Mouse (Mus musculus): Measurements from ENCODE around the gene Map6. TPM values are rescaled to one million over a fixed set of nuclear protein-coding genes. Genes with fewer than 3 reads are reported as not detected.

Gene Map6
- polyA plus RNA-seq, 1 experiment from 2014 or later = 4.9 TPM

GRCm38 (mm10) chr7:99343577-99343976, 76.3 kb downstream of the Map6 start:
- H3K27ac ChIP-seq (ENCODE audit: low read length) = no peak overlapping the region
- H3K4me2 ChIP-seq (replicated peaks; ENCODE audit: low read depth, low read length) = no peak overlapping the region
- no peaks in the 10 kb centered on the region for H3K27me3 ChIP-seq (ENCODE audit: control insufficient read depth, insufficient read depth, low read length)
- H3K4me3 ChIP-seq (ENCODE audit: low read depth, low read length) = no peak overlapping the region
- peaks cover 60% of the 10 kb centered on the region for H3K36me3 ChIP-seq (ENCODE audit: control insufficient read depth, insufficient read depth, low read length)
- H3K4me1 ChIP-seq (ENCODE audit: control insufficient read depth, insufficient read depth, low read length) = peaks cover under 1% of the 10 kb centered on the region; the same call in 1 of the 2 replicates
- WGBS = 81% methylated on average over 4 of the region's 4 CpGs
- no peak; the same call in 1 of the 2 replicates for ATAC-seq (ENCODE audit: insufficient number of reproducible peaks, insufficient read depth, low FRiP score, low read depth)
- no peaks in the 10 kb centered on the region for H3K9me3 ChIP-seq (ENCODE audit: control insufficient read depth, low read depth, low read length)
- H3K9ac ChIP-seq (replicated peaks; ENCODE audit: low read depth, low read length) = no peak overlapping the region

GRCm38 (mm10) chr7:99347268-99347667, 80.0 kb downstream of the Map6 start:
- H3K4me3 ChIP-seq (ENCODE audit: low read depth, low read length) = no peak overlapping the region
- H3K9ac ChIP-seq (replicated peaks; ENCODE audit: low read depth, low read length) = no peak overlapping the region
- H3K36me3 ChIP-seq (ENCODE audit: control insufficient read depth, insufficient read depth, low read length) = peaks cover 73% of the 10 kb centered on the region
- no peak overlapping the region for H3K4me2 ChIP-seq (replicated peaks; ENCODE audit: low read depth, low read length)
- no peak overlapping the region for H3K27ac ChIP-seq (ENCODE audit: low read length)
- 93% methylated on average over 10 of the region's 10 CpGs for WGBS
- H3K9me3 ChIP-seq (ENCODE audit: control insufficient read depth, low read depth, low read length) = no peaks in the 10 kb centered on the region
- no peaks in the 10 kb centered on the region for H3K27me3 ChIP-seq (ENCODE audit: control insufficient read depth, insufficient read depth, low read length)
- ATAC-seq (ENCODE audit: insufficient number of reproducible peaks, insufficient read depth, low FRiP score, low read depth) = no peak
- H3K4me1 ChIP-seq (ENCODE audit: control insufficient read depth, insufficient read depth, low read length) = peaks cover 27% of the 10 kb centered on the region

GRCm38 (mm10) chr7:99348883-99349282, 81.6 kb downstream of the Map6 start:
- no peak overlapping the region for H3K9ac ChIP-seq (replicated peaks; ENCODE audit: low read depth, low read length)
- H3K27me3 ChIP-seq (ENCODE audit: control insufficient read depth, insufficient read depth, low read length) = no peaks in the 10 kb centered on the region
- ATAC-seq (ENCODE audit: insufficient number of reproducible peaks, insufficient read depth, low FRiP score, low read depth) = no peak
- peaks cover 66% of the 10 kb centered on the region for H3K36me3 ChIP-seq (ENCODE audit: control insufficient read depth, insufficient read depth, low read length)
- 96% methylated on average over 26 of the region's 26 CpGs for WGBS
- H3K4me1 ChIP-seq (ENCODE audit: control insufficient read depth, insufficient read depth, low read length) = peaks cover 27% of the 10 kb centered on the region
- H3K4me3 ChIP-seq (ENCODE audit: low read depth, low read length) = no peak overlapping the region
- no peak overlapping the region for H3K4me2 ChIP-seq (replicated peaks; ENCODE audit: low read depth, low read length)
- H3K27ac ChIP-seq (ENCODE audit: low read length) = no peak overlapping the region
- no peaks in the 10 kb centered on the region for H3K9me3 ChIP-seq (ENCODE audit: control insufficient read depth, low read depth, low read length)

GRCm38 (mm10) chr7:99349782-99350720, 82.8 kb downstream of the Map6 start:
- H3K36me3 ChIP-seq (ENCODE audit: control insufficient read depth, insufficient read depth, low read length) = peaks cover 54% of the 10 kb centered on the region
- peak overlapping the region; percentile 79 for H3K4me3 ChIP-seq (ENCODE audit: low read depth, low read length)
- H3K4me2 ChIP-seq (replicated peaks; ENCODE audit: low read depth, low read length) = peak overlapping the region; percentile 95
- H3K27me3 ChIP-seq (ENCODE audit: control insufficient read depth, insufficient read depth, low read length) = no peaks in the 10 kb centered on the region
- 62% methylated on average over 9 of the region's 9 CpGs for WGBS
- no peaks in the 10 kb centered on the region for H3K9me3 ChIP-seq (ENCODE audit: control insufficient read depth, low read depth, low read length)
- peak overlapping the region; percentile 96 for H3K9ac ChIP-seq (replicated peaks; ENCODE audit: low read depth, low read length)
- peaks cover 32% of the 10 kb centered on the region for H3K4me1 ChIP-seq (ENCODE audit: control insufficient read depth, insufficient read depth, low read length)
- ATAC-seq (ENCODE audit: insufficient number of reproducible peaks, insufficient read depth, low FRiP score, low read depth) = no peak
- peak overlapping the region; percentile 96; the same call in 1 of the 2 replicates for H3K27ac ChIP-seq (ENCODE audit: low read length)

GRCm38 (mm10) chr7:99351104-99351801, 84.0 kb downstream of the Map6 start:
- Histone ChIP-seq H3K27ac (ENCODE audit: low read length) (peak overlapping the region; percentile 96), H3K4me2 (replicated peaks; ENCODE audit: low read depth, low read length) (peak overlapping the region; percentile 95), H3K27me3 (ENCODE audit: control insufficient read depth, insufficient read depth, low read length) (no peaks in the 10 kb centered on the region), H3K9me3 (ENCODE audit: control insufficient read depth, low read depth, low read length) (no peaks in the 10 kb centered on the region), H3K36me3 (ENCODE audit: control insufficient read depth, insufficient read depth, low read length) (peaks cover 42% of the 10 kb centered on the region), H3K4me1 (ENCODE audit: control insufficient read depth, insufficient read depth, low read length) (peaks cover 43% of the 10 kb centered on the region), H3K4me3 (ENCODE audit: low read depth, low read length) (peak overlapping the region; percentile 79), H3K9ac (replicated peaks; ENCODE audit: low read depth, low read length) (peak overlapping the region; percentile 96)
- no peak for ATAC-seq (ENCODE audit: insufficient number of reproducible peaks, insufficient read depth, low FRiP score, low read depth)
- WGBS = 2% methylated on average over 12 of the region's 12 CpGs

- Histone ChIP-seq H3K27me3 (ENCODE audit: control insufficient read depth, insufficient read depth, low read length) (no peaks in the 10 kb centered on the region), H3K4me3 (ENCODE audit: low read depth, low read length) (peak overlapping the region; percentile 79), H3K27ac (ENCODE audit: low read length) (peak overlapping the region; percentile 96), H3K4me1 (ENCODE audit: control insufficient read depth, insufficient read depth, low read length) (peaks cover 49% of the 10 kb centered on the region), H3K9me3 (ENCODE audit: control insufficient read depth, low read depth, low read length) (no peaks in the 10 kb centered on the region), H3K9ac (replicated peaks; ENCODE audit: low read depth, low read length) (peak overlapping the region; percentile 96), H3K36me3 (ENCODE audit: control insufficient read depth, insufficient read depth, low read length) (peaks cover 35% of the 10 kb centered on the region), H3K4me2 (replicated peaks; ENCODE audit: low read depth, low read length) (peak overlapping the region; percentile 95)
- WGBS = 2% methylated on average over 18 of the region's 18 CpGs
- ATAC-seq (ENCODE audit: insufficient number of reproducible peaks, insufficient read depth, low FRiP score, low read depth) = 0 out of 2 replicates have a peak, but pooled peaks have one; percentile 4
Measured at GRCm38 (mm10) chr7:99351802-99352517, 84.7 kb downstream of the Map6 start.

GRCm38 (mm10) chr7:99352526-99353400, 85.5 kb downstream of the Map6 start, which contains the start of gene Serpinh1:
Gene Serpinh1, minus strand, starts transcription at chr7:99353239.
- peak within 1 kb of the TSS; percentile 79 for H3K4me3 ChIP-seq (ENCODE audit: low read depth, low read length)
- H3K4me1 ChIP-seq (ENCODE audit: control insufficient read depth, insufficient read depth, low read length) = peaks cover 57% of the 10 kb centered on the region
- H3K9ac ChIP-seq (replicated peaks; ENCODE audit: low read depth, low read length) = peak within 1 kb of the TSS; percentile 96

More at GRCm38 (mm10) chr7:99352526-99353400, 85.5 kb downstream of the Map6 start, which contains the start of gene Serpinh1:
- no peaks in the 10 kb centered on the region for H3K27me3 ChIP-seq (ENCODE audit: control insufficient read depth, insufficient read depth, low read length)
- peak within 1 kb of the TSS; percentile 95 for H3K4me2 ChIP-seq (replicated peaks; ENCODE audit: low read depth, low read length)
- peaks cover 28% of the 10 kb centered on the region for H3K36me3 ChIP-seq (ENCODE audit: control insufficient read depth, insufficient read depth, low read length)
- H3K9me3 ChIP-seq (ENCODE audit: control insufficient read depth, low read depth, low read length) = no peaks in the 10 kb centered on the region
- peak; percentile 77 for ATAC-seq (ENCODE audit: insufficient number of reproducible peaks, insufficient read depth, low FRiP score, low read depth)
- WGBS = under 1% methylated on average over 35 of the region's 35 CpGs
- peak within 1 kb of the TSS; percentile 96 for H3K27ac ChIP-seq (ENCODE audit: low read length)
